Mouse (Mus musculus): ENCODE results near the gene Fam168b. TPM values are rescaled to one million over a fixed set of nuclear protein-coding genes. Genes with fewer than 3 reads are reported as not detected.

Gene Fam168b
- 100 to 1,000 TPM; 233 to 241 TPM for total RNA-seq (2021)
- long read RNA-seq, experiment 1, full-length matches to known transcripts, result 333 of 425 reads
- long read RNA-seq, experiment 1, partial matches to known transcripts, result 14 of 425 reads
- long read RNA-seq, experiment 1, other reads (novel, unspliced or antisense), result 78 of 425 reads
- long read RNA-seq, experiment 2, full-length matches to known transcripts, result 252 of 327 reads
- long read RNA-seq, experiment 2, partial matches to known transcripts, result 18 of 327 reads
- long read RNA-seq, experiment 2, other reads (novel, unspliced or antisense), result 57 of 327 reads

- TF ChIP-seq CTCF (IDR thresholded peaks at IDR 0.05), result no peak; the same call in 1 of the 2 replicates
- peak within 1 kb of the TSS; percentile 98 for H3K27ac ChIP-seq
- DNase-seq (ENCODE audit: extremely low spot score in 1 of 2, low spot score in 2 of 2), result peak; percentile 89
- H3K4me3 ChIP-seq, result peak within 1 kb of the TSS; percentile 91
- intact Hi-C loops (cut with DNase I), result loop anchor here (2.0 kb wide), 1 partner anchor 40 kb away; no protein-coding TSS in a partner anchor
Observed at GRCm38 (mm10) chr1:34842887-34843618, at the start of gene Fam168b. TSS of gene Fam168b (minus strand) at chr1:34843065.

- no peak for TF ChIP-seq CTCF (IDR thresholded peaks at IDR 0.05)
- H3K4me3 ChIP-seq, result no peak overlapping the region
- intact Hi-C loops (cut with DNase I), result loop anchor here (5.0 to 10.0 kb wide), 5 partner anchors 248 to 1382 kb away; partner anchors contain the start of genes Hs6st1 and Neurl3
- no peak overlapping the region for H3K27ac ChIP-seq
- DNase-seq (ENCODE audit: extremely low spot score in 1 of 2, low spot score in 2 of 2), result no peak
Observed at GRCm38 (mm10) chr1:34892466-34892865, 49.6 kb upstream of the Fam168b start.

GRCm38 (mm10) chr1:34891559-34892289, 48.9 kb upstream of the Fam168b start:
- DNase-seq (ENCODE audit: extremely low spot score in 1 of 2, low spot score in 2 of 2), result peak; percentile 64 to 66
- peak; percentile 86 for TF ChIP-seq CTCF (IDR thresholded peaks at IDR 0.05)
- intact Hi-C loops (cut with DNase I), result loop anchor here (5.0 to 10.0 kb wide), 5 partner anchors 247 to 1383 kb away; partner anchors contain the start of genes Hs6st1 and Neurl3

GRCm38 (mm10) chr1:34883776-34884175, 40.9 kb upstream of the Fam168b start:
- intact Hi-C loops (cut with DNase I), result no loop called here
- H3K27ac ChIP-seq, result no peak overlapping the region
- H3K4me3 ChIP-seq, result no peak overlapping the region
- no peak for TF ChIP-seq CTCF (IDR thresholded peaks at IDR 0.05)
- no peak for DNase-seq (ENCODE audit: extremely low spot score in 1 of 2, low spot score in 2 of 2)

More at GRCm38 (mm10) chr1:34891559-34892289, 48.9 kb upstream of the Fam168b start:
- Histone ChIP-seq H3K4me3 (no peak overlapping the region), H3K27ac (no peak overlapping the region)

DNA sequence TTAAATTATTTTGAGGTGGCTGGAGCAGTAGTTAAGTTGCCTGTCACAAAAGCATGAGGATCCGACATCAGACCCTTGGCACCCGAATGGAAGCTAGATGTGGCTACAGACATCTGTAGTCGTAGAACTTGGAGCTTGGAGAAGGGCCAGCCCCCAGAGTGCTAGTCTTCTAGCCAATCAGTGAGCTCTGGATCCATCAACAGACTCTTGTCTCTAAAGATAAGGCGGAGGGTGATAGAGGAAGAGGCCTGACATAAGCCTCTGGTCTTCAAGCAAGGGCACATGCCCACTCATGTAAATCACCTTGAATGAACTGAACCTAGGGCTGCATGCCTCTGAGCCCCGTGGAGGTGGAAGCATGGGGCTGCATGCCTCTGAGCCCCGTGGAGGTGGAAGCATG, 36.7 kb upstream of the Fam168b start:
- intact Hi-C loops (cut with DNase I), result no loop called here
- H3K27ac ChIP-seq, result no peak overlapping the region
- no peak overlapping the region for H3K4me3 ChIP-seq
- DNase-seq (ENCODE audit: extremely low spot score in 1 of 2, low spot score in 2 of 2), result peak in 1 of 2 experiments; percentile 6
- TF ChIP-seq CTCF (IDR thresholded peaks at IDR 0.05), result no peak

GRCm38 (mm10) chr1:34873551-34873950, 30.7 kb upstream of the Fam168b start:
- no peak overlapping the region for H3K27ac ChIP-seq
- intact Hi-C loops (cut with DNase I), result no loop called here
- no peak for TF ChIP-seq CTCF (IDR thresholded peaks at IDR 0.05)
- no peak overlapping the region for H3K4me3 ChIP-seq
- no peak for DNase-seq (ENCODE audit: extremely low spot score in 1 of 2, low spot score in 2 of 2)

DNA sequence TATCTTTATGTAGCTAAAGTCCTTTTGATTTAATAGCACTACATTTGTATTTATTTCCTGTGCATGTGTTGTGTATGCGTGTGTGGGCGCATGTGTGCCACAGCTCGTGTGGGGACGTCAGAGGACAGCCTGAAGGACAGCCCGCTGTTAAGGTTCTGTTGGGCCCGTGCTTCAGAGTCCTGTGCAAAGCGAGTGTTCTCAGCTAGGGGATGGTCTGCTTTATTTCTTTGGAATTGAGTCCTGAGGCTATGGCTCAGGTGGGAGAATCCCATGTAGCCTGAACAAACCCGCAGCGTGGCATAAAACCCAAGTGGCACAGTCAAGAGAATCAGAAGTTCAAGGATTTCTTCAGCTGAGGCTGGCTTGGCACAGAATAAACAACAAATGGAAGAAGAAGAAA, 28.3 kb upstream of the Fam168b start:
- no peak for TF ChIP-seq CTCF (IDR thresholded peaks at IDR 0.05)
- Histone ChIP-seq H3K4me3 (no peak overlapping the region), H3K27ac (no peak overlapping the region)
- intact Hi-C loops (cut with DNase I), result no loop called here
- no peak for DNase-seq (ENCODE audit: extremely low spot score in 1 of 2, low spot score in 2 of 2)

GRCm38 (mm10) chr1:34869231-34869630, 26.4 kb upstream of the Fam168b start:
- no peak for DNase-seq (ENCODE audit: extremely low spot score in 1 of 2, low spot score in 2 of 2)
- TF ChIP-seq CTCF (IDR thresholded peaks at IDR 0.05), result no peak
- Histone ChIP-seq H3K4me3 (no peak overlapping the region), H3K27ac (no peak overlapping the region)
- intact Hi-C loops (cut with DNase I), result loop anchor here (5.0 to 10.0 kb wide), 2 partner anchors 132 to 224 kb away; no protein-coding TSS in a partner anchor

DNA sequence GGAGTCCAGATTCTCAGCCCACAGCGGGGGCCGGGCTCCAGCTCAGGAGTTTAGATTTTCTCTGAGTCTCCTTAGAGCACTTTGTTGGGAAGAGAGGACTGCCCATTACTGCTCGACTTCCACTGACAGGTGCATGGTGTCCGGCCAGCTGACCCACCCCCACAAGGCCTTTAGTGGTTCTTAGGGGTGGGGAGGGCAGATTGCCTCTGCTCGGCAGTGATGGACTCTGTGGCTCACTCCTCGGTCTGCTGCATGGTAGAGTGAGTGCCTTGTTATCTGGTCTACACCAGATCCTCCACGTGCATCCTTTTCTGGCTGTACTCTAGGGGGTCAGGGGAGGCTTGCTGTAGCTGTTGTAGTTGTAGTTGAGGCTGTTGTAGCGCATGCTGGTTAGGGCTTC, 25.5 kb upstream of the Fam168b start:
- DNase-seq (ENCODE audit: extremely low spot score in 1 of 2, low spot score in 2 of 2), result no peak
- intact Hi-C loops (cut with DNase I), result loop anchor here (5.0 to 10.0 kb wide), 2 partner anchors 131 to 224 kb away; no protein-coding TSS in a partner anchor
- Histone ChIP-seq H3K27ac (no peak overlapping the region), H3K4me3 (no peak overlapping the region)
- no peak for TF ChIP-seq CTCF (IDR thresholded peaks at IDR 0.05)

DNA sequence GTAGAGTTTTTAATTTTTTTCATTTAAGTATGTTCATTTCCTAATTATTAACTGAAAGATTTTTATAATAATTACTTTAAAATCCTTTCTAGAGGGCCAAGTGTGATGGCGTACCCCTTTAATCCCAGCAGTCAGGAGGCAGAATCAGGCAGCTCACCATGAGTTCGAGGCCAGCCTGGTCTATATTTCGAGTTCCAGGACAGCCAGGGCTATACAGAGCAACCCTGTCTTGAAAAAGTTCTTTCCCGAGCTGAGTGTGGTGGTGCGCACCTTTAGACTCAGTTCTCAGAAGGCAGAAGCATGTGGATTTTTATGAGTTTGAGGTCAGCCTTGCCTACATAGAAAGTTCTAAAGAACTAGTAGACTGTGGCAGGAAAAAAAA, 24.7 kb upstream of the Fam168b start:
- no peak for DNase-seq (ENCODE audit: extremely low spot score in 1 of 2, low spot score in 2 of 2)
- no peak for TF ChIP-seq CTCF (IDR thresholded peaks at IDR 0.05)
- intact Hi-C loops (cut with DNase I), result loop anchor here (5.0 to 10.0 kb wide), 2 partner anchors 130 to 223 kb away; no protein-coding TSS in a partner anchor
- Histone ChIP-seq H3K27ac (no peak overlapping the region), H3K4me3 (no peak overlapping the region)

GRCm38 (mm10) chr1:34866815-34867573, 24.1 kb upstream of the Fam168b start:
- intact Hi-C loops (cut with DNase I), result loop anchor here (5.0 to 10.0 kb wide), 2 partner anchors 130 to 222 kb away; no protein-coding TSS in a partner anchor
- peak; percentile 91 for TF ChIP-seq CTCF (IDR thresholded peaks at IDR 0.05)
- DNase-seq (ENCODE audit: extremely low spot score in 1 of 2, low spot score in 2 of 2), result peak; percentile 80 to 87
- Histone ChIP-seq H3K4me3 (no peak overlapping the region), H3K27ac (no peak overlapping the region)
